Mouse (Mus musculus) kidney, embryonic 15.5 days (tissue): Measurements from ENCODE around the gene Col4a2. TPM values are rescaled to one million over a fixed set of nuclear protein-coding genes. Genes with fewer than 3 reads are reported as not detected.

Experiments used
- ATAC-seq: fragments of 200-750 bp; cut with Nextera tagmentation; replicated peaks from 2 replicates; pipeline ENCODE4 v1.8.0; 2017; ENCODE audit warnings: moderate TSS enrichment; ENCODE audit not compliant: low FRiP score
- H3K27ac ChIP-seq: fragments of 300-500 bp; sonication (generic); 2 replicates; pipeline ENCODE4 v1.5.1; 2015; ENCODE audit warnings: mild to moderate bottlenecking, inconsistent platforms
- H3K27me3 ChIP-seq: fragments of 300-500 bp; sonication (generic); 2 replicates; pipeline ENCODE4 v1.6.1; 2015; ENCODE audit warnings: inconsistent platforms
- H3K36me3 ChIP-seq: fragments of 300-500 bp; sonication (generic); 2 replicates; pipeline ENCODE4 v1.6.1; 2015; ENCODE audit warnings: inconsistent platforms
- H3K4me1 ChIP-seq: fragments of 300-500 bp; sonication (generic); 2 replicates; pipeline ENCODE4 v1.6.1; 2015; ENCODE audit warnings: inconsistent platforms
- H3K4me2 ChIP-seq: fragments of 300-500 bp; sonication (generic); 2 replicates; pipeline ENCODE4 v1.6.1; 2015; ENCODE audit warnings: moderate library complexity, mild to moderate bottlenecking, inconsistent platforms
- H3K4me3 ChIP-seq: fragments of 300-500 bp; sonication (generic); replicated peaks from 2 replicates; pipeline ENCODE4 v1.5.1; 2015; ENCODE audit warnings: mild to moderate bottlenecking, inconsistent platforms
- H3K9ac ChIP-seq: fragments of 300-500 bp; sonication (generic); 2 replicates; pipeline ENCODE4 v1.6.1; 2015; ENCODE audit warnings: mild to moderate bottlenecking, inconsistent platforms
- H3K9me3 ChIP-seq: fragments of 300-500 bp; sonication (generic); replicated peaks from 2 replicates; pipeline ENCODE4 v1.6.1; 2016; ENCODE audit warnings: inconsistent platforms
- WGBS: fragments of 180-500 bp; shearing (Covaris S2); methylation state at CpG from one replicate; pipeline ENCODE4 v1.1.7; 2015; ENCODE audit warnings: mixed read lengths; 5-methylcytosine and 5-hydroxymethylcytosine counted together
- polyA plus RNA-seq: library from polyadenylated mRNA; unstranded; fragments of >200 nt; fragmentation: Nextera tagmentation; extraction: Ambion mirVana; gene quantifications from 2 replicates; pipeline ENCODE4 v1.2.1, GENCODE M21; 2015

The Col4a2 gene
- polyA plus RNA-seq, 1 experiment from 2014 or later: 116 TPM

DNA sequence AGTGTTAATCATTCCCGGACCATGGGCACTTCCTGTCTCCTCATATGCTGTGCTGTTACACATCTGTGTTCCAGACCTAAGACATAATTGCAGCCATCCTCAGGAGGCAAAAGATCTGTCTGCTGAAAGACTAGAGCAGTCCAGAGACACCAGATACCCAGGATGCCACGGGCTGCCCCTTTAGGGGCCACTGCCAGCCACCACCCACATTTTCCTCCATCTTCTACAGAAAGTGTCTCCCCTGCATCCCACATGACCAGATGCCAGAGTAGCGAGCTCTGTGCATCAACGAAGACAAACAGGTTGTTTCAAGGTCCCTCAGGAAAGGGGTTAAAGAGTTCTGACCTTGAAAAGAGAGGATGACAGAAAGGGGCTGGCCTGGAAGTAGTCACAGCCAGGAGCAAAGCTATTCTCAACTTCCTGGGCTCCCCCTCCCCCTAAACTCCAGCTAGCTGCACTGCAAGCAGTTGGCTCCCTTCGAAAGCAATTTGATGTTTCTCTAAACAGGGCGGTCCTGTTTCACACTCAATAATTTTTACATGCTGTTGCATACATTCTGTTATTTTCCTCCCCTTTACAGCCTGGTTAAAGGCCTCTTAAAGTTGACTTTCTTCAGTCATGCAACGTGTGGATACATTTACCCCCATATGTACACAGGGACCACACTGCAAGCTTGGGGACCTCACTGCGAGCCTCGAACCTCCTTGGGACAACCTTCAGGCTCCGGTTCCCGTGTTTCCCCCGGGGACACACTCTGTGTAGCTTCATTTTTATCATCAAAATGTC, 13.9 kb upstream of the Col4a2 start:
- Histone ChIP-seq H3K27me3 (no peaks in the 10 kb centered on the region), H3K4me3 (no peak overlapping the region), H3K36me3 (peaks cover 5% of the 10 kb centered on the region; the same call in 1 of the 2 replicates), H3K9me3 (no peaks in the 10 kb centered on the region), H3K27ac (peak overlapping the region; percentile 81), H3K4me2 (no peak overlapping the region), H3K9ac (no peak overlapping the region), H3K4me1 (peaks cover 87% of the 10 kb centered on the region)
- 29% methylated on average over 12 of the region's 12 CpGs for WGBS
- peak; percentile 52 for ATAC-seq

GRCm38 (mm10) chr8:11299317-11299602, 13.3 kb upstream of the Col4a2 start:
- Histone ChIP-seq H3K36me3 (peaks cover 5% of the 10 kb centered on the region; the same call in 1 of the 2 replicates), H3K27ac (peak overlapping the region; percentile 81), H3K9ac (no peak overlapping the region), H3K4me3 (no peak overlapping the region), H3K4me1 (peaks cover 89% of the 10 kb centered on the region), H3K9me3 (no peaks in the 10 kb centered on the region), H3K27me3 (no peaks in the 10 kb centered on the region), H3K4me2 (no peak overlapping the region)
- no peak; the same call in 1 of the 2 replicates for ATAC-seq
- 36% methylated on average over 3 of the region's 3 CpGs for WGBS

DNA sequence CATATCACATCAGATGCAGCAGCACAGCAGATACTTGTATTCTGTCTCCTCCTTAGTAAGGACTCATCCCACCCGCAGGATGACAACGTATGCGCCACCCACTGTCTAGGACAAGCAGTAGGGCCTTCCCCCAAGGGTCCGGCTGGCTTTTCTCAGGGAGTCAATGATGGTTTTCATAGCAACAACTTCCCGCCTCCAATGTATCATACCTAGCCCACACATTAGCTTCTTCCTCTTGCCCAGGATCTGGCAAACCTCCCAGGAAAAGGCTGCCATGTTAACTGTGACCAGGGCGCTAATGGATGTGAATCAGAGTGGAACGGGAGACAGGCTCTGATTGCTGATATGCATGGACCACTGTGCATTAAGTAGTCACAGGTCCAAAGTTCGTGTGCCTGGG, 12.2 kb upstream of the Col4a2 start:
- Histone ChIP-seq H3K4me3 (no peak overlapping the region), H3K4me1 (peaks cover 92% of the 10 kb centered on the region), H3K36me3 (peaks cover 7% of the 10 kb centered on the region; the same call in 1 of the 2 replicates), H3K9me3 (no peaks in the 10 kb centered on the region), H3K27me3 (no peaks in the 10 kb centered on the region), H3K4me2 (no peak overlapping the region), H3K9ac (no peak overlapping the region), H3K27ac (peak overlapping the region; percentile 81)
- ATAC-seq: no peak
- 70% methylated on average over 8 of the region's 8 CpGs for WGBS

DNA sequence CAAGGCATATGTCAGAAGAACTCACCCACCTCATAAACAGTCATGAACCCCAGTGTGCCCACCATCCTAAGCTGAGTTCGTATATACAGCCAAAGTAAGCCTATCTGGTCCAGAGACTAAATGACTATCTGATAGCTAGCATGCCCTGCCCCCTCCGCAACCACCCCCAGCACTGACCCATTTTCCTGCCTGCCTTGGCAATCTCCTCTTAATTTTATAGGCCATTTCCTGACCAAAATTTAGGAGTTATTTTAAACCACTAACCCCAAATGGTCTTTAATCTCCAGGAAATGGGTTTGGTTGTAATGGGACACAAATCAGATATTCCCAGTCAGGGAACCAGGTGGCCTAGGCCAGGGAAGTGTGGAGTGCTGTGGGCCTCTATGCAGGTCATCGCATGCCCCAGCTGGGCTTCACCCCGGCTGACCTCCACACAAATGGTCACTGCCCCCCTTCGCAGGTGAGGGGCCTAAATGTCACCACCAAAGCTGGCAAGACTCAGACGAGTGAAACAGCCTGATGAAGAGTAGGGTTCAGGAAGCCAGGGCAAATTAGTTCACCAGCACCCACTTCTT, 8.5 kb upstream of the Col4a2 start:
- Histone ChIP-seq H3K27ac (no peak overlapping the region), H3K36me3 (peaks cover 31% of the 10 kb centered on the region), H3K4me1 (peaks cover 90% of the 10 kb centered on the region), H3K4me3 (no peak overlapping the region), H3K9me3 (no peaks in the 10 kb centered on the region), H3K27me3 (no peaks in the 10 kb centered on the region), H3K9ac (no peak overlapping the region), H3K4me2 (peak overlapping the region; percentile 12; the same call in 1 of the 2 replicates)
- 44% methylated on average over 6 of the region's 6 CpGs for WGBS
- no peak for ATAC-seq

- H3K4me3 ChIP-seq: no peak overlapping the region
- H3K27ac ChIP-seq: no peak overlapping the region
- no peak overlapping the region for H3K4me2 ChIP-seq
- peaks cover 31% of the 10 kb centered on the region for H3K36me3 ChIP-seq
- H3K4me1 ChIP-seq: peaks cover 90% of the 10 kb centered on the region
- no peak for ATAC-seq
- H3K27me3 ChIP-seq: no peaks in the 10 kb centered on the region
- WGBS: 97% methylated on average over 1 of the region's 1 CpGs
- H3K9ac ChIP-seq: no peak overlapping the region
- H3K9me3 ChIP-seq: no peaks in the 10 kb centered on the region
Observed at GRCm38 (mm10) chr8:11305539-11305938, 7.1 kb upstream of the Col4a2 start.

DNA sequence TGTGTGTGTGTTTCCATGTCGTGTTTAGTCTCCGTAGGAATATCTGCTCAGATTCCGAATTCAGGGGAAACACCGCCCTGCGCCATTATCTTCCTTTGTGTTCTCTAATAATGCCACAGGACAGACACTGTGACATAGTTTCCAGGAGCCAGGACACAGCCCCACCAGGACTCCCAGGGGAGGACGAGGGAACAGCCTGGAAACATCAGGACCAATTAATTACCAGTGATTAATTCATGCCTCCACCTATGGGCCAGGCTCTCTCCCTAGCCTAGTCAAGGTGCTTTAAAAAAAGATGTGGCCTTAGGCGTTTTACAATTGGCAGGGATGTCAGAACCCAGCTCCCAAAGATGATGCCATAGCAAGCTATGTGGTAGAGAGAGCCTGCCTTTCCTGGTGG, 5.2 kb upstream of the Col4a2 start:
- Histone ChIP-seq H3K27me3 (no peaks in the 10 kb centered on the region), H3K27ac (no peak overlapping the region), H3K4me3 (no peak overlapping the region), H3K36me3 (peaks cover 29% of the 10 kb centered on the region), H3K4me1 (peaks cover 85% of the 10 kb centered on the region), H3K4me2 (peak overlapping the region; percentile 81; the same call in 1 of the 2 replicates), H3K9me3 (no peaks in the 10 kb centered on the region), H3K9ac (no peak overlapping the region)
- WGBS: 78% methylated on average over 7 of the region's 7 CpGs
- ATAC-seq: no peak

- H3K9ac ChIP-seq: no peak overlapping the region
- peak overlapping the region; percentile 91 for H3K4me3 ChIP-seq
- WGBS: 67% methylated on average over 7 of the region's 7 CpGs
- H3K27me3 ChIP-seq: no peaks in the 10 kb centered on the region
- peaks cover 29% of the 10 kb centered on the region for H3K36me3 ChIP-seq
- peak overlapping the region; percentile 81 for H3K4me2 ChIP-seq
- H3K4me1 ChIP-seq: peaks cover 79% of the 10 kb centered on the region
- no peaks in the 10 kb centered on the region for H3K9me3 ChIP-seq
- H3K27ac ChIP-seq: peak overlapping the region; percentile 94
- no peak for ATAC-seq
Observed at GRCm38 (mm10) chr8:11308570-11308998, 4.0 kb upstream of the Col4a2 start.

DNA sequence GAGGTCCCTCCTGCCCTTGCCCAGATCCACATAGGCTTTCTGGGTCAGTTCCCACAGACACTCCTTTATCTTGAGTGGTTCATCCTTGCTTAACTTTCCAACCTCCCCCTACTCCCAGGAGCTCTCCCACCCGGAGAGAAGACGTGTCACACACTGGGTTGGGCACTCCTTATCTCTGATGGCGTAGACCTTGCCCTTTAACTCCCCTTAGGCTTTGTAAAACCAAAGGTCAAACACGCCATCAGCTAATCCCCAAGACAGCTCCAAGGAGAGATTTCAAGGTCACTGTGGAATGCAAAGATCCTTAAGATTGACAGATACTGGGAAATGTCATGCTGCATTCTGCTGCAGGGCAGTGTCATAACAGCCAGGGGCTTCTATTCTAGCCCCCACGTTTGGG, 3.4 kb upstream of the Col4a2 start:
- no peak for ATAC-seq
- Histone ChIP-seq H3K9ac (no peak overlapping the region), H3K4me1 (peaks cover 80% of the 10 kb centered on the region), H3K4me3 (peak overlapping the region; percentile 91), H3K27me3 (no peaks in the 10 kb centered on the region), H3K27ac (peak overlapping the region; percentile 94), H3K36me3 (peaks cover 29% of the 10 kb centered on the region), H3K4me2 (peak overlapping the region; percentile 81), H3K9me3 (no peaks in the 10 kb centered on the region)
- 45% methylated on average over 5 of the region's 5 CpGs for WGBS

- Histone ChIP-seq H3K4me1 (peaks cover 80% of the 10 kb centered on the region), H3K4me2 (peak overlapping the region; percentile 81), H3K9me3 (no peaks in the 10 kb centered on the region), H3K27ac (peak overlapping the region; percentile 94), H3K36me3 (peaks cover 26% of the 10 kb centered on the region), H3K4me3 (peak overlapping the region; percentile 91), H3K9ac (0 out of 2 replicates have a peak overlapping the region, but pooled peaks have one; percentile 26), H3K27me3 (no peaks in the 10 kb centered on the region)
- WGBS: 41% methylated on average over 2 of the region's 2 CpGs
- no peak for ATAC-seq
Observed at GRCm38 (mm10) chr8:11310049-11310448, 2.6 kb upstream of the Col4a2 start.

GRCm38 (mm10) chr8:11311681-11312348, 790 bp upstream of the Col4a2 start:
- H3K27me3 ChIP-seq: no peaks in the 10 kb centered on the region
- peak overlapping the region; percentile 91 for H3K4me3 ChIP-seq
- H3K9me3 ChIP-seq: no peaks in the 10 kb centered on the region
- under 1% methylated on average over 34 of the region's 34 CpGs for WGBS
- peak; percentile 22 for ATAC-seq
- H3K4me1 ChIP-seq: peaks cover 83% of the 10 kb centered on the region
- peak overlapping the region; percentile 97 for H3K9ac ChIP-seq
- peak overlapping the region; percentile 94 for H3K27ac ChIP-seq
- H3K4me2 ChIP-seq: peak overlapping the region; percentile 81
- H3K36me3 ChIP-seq: peaks cover 17% of the 10 kb centered on the region

GRCm38 (mm10) chr8:11313176-11314111, 839 bp downstream of the Col4a2 start:
- Histone ChIP-seq H3K4me1 (peaks cover 76% of the 10 kb centered on the region), H3K27ac (peak overlapping the region; percentile 94), H3K36me3 (peaks cover 15% of the 10 kb centered on the region), H3K27me3 (no peaks in the 10 kb centered on the region), H3K4me3 (peak overlapping the region; percentile 91), H3K9me3 (no peaks in the 10 kb centered on the region), H3K9ac (peak overlapping the region; percentile 97), H3K4me2 (peak overlapping the region; percentile 81)
- no peak; the same call in 1 of the 2 replicates for ATAC-seq
- WGBS: 3% methylated on average over 45 of the region's 45 CpGs
